Mouse (Mus musculus) lung, embryonic 16.5 days (tissue): ENCODE results near the gene Dhx37. TPM values are rescaled to one million over a fixed set of nuclear protein-coding genes. Genes with fewer than 3 reads are reported as not detected.
A peak's percentile ranks its signal among the peaks of the same experiment; 100 is the strongest.

Experiments used
- ATAC-seq: fragments of 200-750 bp; cut with Nextera tagmentation; 2 replicates; pipeline ENCODE4 v1.8.0; 2017; ENCODE audit warnings: low read depth, mild to moderate bottlenecking, moderate library complexity
- H3K27ac ChIP-seq: fragments of 300-500 bp; sonication (generic); 2 replicates; pipeline ENCODE4 v1.5.1; 2014; ENCODE audit warnings: mild to moderate bottlenecking, control low read depth, low read length
- H3K27me3 ChIP-seq: fragments of 300-500 bp; sonication (generic); 2 replicates; pipeline ENCODE4 v1.6.1; 2014; ENCODE audit warnings: low read depth, low read length, mixed read lengths; ENCODE audit not compliant: control insufficient read depth, insufficient read depth
- H3K36me3 ChIP-seq: fragments of 300-500 bp; sonication (generic); 2 replicates; pipeline ENCODE4 v1.6.1; 2014; ENCODE audit warnings: low read length; ENCODE audit not compliant: control insufficient read depth, insufficient read depth
- H3K4me1 ChIP-seq: fragments of 300-500 bp; sonication (generic); replicated peaks from 2 replicates; pipeline ENCODE4 v1.6.1; 2014; ENCODE audit warnings: low read length, mixed read lengths; ENCODE audit not compliant: control insufficient read depth, insufficient read depth
- H3K4me2 ChIP-seq: fragments of 300-500 bp; sonication (generic); 2 replicates; pipeline ENCODE4 v1.6.1; 2014; ENCODE audit warnings: low read depth, low read length, control low read depth
- H3K4me3 ChIP-seq: fragments of 300-500 bp; sonication (generic); 2 replicates; pipeline ENCODE4 v1.5.1; 2014; ENCODE audit warnings: mild to moderate bottlenecking, low read length, control low read depth
- H3K9ac ChIP-seq: fragments of 300-500 bp; sonication (generic); 2 replicates; pipeline ENCODE4 v1.6.1; 2014; ENCODE audit warnings: low read length, control low read depth
- H3K9me3 ChIP-seq: fragments of 300-500 bp; sonication (generic); 2 replicates; pipeline ENCODE4 v1.6.1; 2016; ENCODE audit warnings: low read length; ENCODE audit not compliant: control insufficient read depth
- WGBS: fragments of 180-500 bp; shearing (Covaris S2); extraction: QIAGEN DNeasy Blood & Tissue Kit; methylation state at CpG from one replicate; pipeline ENCODE4 v1.1.7; 2014; 5-methylcytosine and 5-hydroxymethylcytosine counted together
- microRNA-seq: library from miRNA; unstranded; fragments of <30 nt; microRNA quantifications from one replicate; pipeline ENCODE4, GENCODE M21; 2016
- polyA plus RNA-seq: library from polyadenylated mRNA; unstranded; fragments of >200 nt; fragmentation: Nextera tagmentation; extraction: Ambion mirVana; gene quantifications from 2 replicates; pipeline ENCODE4 v1.2.1, GENCODE M21; 2015

Gene Dhx37
- polyA plus RNA-seq, 1 experiment from 2014 or later = 10.6 TPM

DNA sequence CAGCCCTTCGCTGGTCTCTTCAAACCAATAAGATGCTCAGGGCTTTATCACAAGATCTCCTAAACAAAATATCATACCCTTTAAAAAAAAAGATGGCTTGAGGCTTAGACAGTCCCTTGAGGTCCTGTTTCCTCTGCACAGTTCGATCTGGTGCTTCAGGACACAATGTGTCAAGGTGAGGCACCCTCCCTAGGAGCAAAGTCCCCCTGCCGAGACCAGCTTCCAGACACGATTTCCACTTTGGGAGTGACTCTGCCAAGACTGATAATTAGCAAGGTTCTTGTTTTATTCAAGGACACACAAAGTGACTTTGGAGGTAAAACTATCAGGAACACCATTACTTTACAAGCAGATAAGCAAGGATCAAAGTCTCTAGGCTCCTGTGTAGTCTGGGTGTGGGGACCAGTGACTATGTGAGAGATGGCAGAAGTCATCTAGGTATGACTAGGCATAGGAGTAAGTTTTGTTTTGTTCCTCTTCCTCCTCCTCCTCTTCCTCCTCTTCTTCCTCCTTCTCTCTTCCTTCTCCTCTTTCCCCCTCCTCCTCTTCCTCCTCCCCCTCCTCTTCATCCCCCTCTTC is 69.0 kb downstream of the Dhx37 start:
- no peak overlapping the region for H3K27ac ChIP-seq
- H3K27me3 ChIP-seq = no peaks in the 10 kb centered on the region
- H3K9me3 ChIP-seq = no peaks in the 10 kb centered on the region
- H3K9ac ChIP-seq = no peak overlapping the region
- H3K36me3 ChIP-seq = no peaks in the 10 kb centered on the region
- ATAC-seq = no peak
- no peak overlapping the region for H3K4me3 ChIP-seq
- no peak overlapping the region for H3K4me2 ChIP-seq
- 67% methylated on average over 4 of the region's 4 CpGs for WGBS
- H3K4me1 ChIP-seq = no peaks in the 10 kb centered on the region

GRCm38 (mm10) chr5:125363894-125364293 is 70.0 kb downstream of the Dhx37 start:
- H3K9ac ChIP-seq = no peak overlapping the region
- H3K4me3 ChIP-seq = no peak overlapping the region
- no peak overlapping the region for H3K27ac ChIP-seq
- H3K36me3 ChIP-seq = no peaks in the 10 kb centered on the region
- 40% methylated on average over 7 of the region's 7 CpGs for WGBS
- peak; percentile 77 for ATAC-seq
- H3K4me2 ChIP-seq = no peak overlapping the region
- H3K9me3 ChIP-seq = no peaks in the 10 kb centered on the region
- no peaks in the 10 kb centered on the region for H3K27me3 ChIP-seq
- H3K4me1 ChIP-seq = no peaks in the 10 kb centered on the region

Small RNAs within 50 kb of the gene (microRNA-seq; reads per million reads assigned to microRNA genes)
- not detected for gene Gm27551

Other genes with a start within 250 kb of the Dhx37 start
- gene Scarb1, start 93.0 kb downstream of the Dhx37 start, polyA plus RNA-seq = 65.9 and 66.6 TPM in 2 replicates
- gene Gm10382, start 44.8 kb downstream of the Dhx37 start, polyA plus RNA-seq = 0.29 and 0.36 TPM in 2 replicates
- gene Ubc, start 43.9 kb downstream of the Dhx37 start, polyA plus RNA-seq = 1,152 and 1,205 TPM in 2 replicates
- gene Bri3bp, start 7.4 kb upstream of the Dhx37 start, polyA plus RNA-seq = 29.1 and 31.9 TPM in 2 replicates
- 31.2 and 31.8 TPM in 2 replicates for gene Aacs, start 41.7 kb upstream of the Dhx37 start, polyA plus RNA-seq
- not detected in 2 replicates for gene Tmem132b, start 97.7 kb upstream of the Dhx37 start, polyA plus RNA-seq